Mouse (Mus musculus) C2C12 (cell line): Measurements from ENCODE around the gene Tufm. TPM values are rescaled to one million over a fixed set of nuclear protein-coding genes. Genes with fewer than 3 reads are reported as not detected.

Experiments used
- H3K27me3 ChIP-seq: one replicate; pipeline ENCODE4 v1.6.1; 2011; ENCODE audit not compliant: control insufficient read depth, insufficient read depth, insufficient read length
- H3K36me3 ChIP-seq: one replicate; pipeline ENCODE4 v1.6.1; 2011; ENCODE audit not compliant: control insufficient read depth, insufficient read depth
- H3K4me3 ChIP-seq: one replicate; pipeline ENCODE4 v1.5.1; 2011; ENCODE audit warnings: mild to moderate bottlenecking, control low read depth; ENCODE audit not compliant: poor library complexity, insufficient read depth, severe bottlenecking
- H3K79me2 ChIP-seq: one replicate; pipeline ENCODE4 v1.6.1; 2011; ENCODE audit not compliant: control insufficient read depth, insufficient read depth
- H3K79me3 ChIP-seq: one replicate; pipeline ENCODE4 v1.6.1; 2011; ENCODE audit warnings: low read depth, control low read depth
- H3ac ChIP-seq: one replicate; pipeline ENCODE3; 2011; ENCODE audit warnings: low read depth; ENCODE audit not compliant: control insufficient read depth, insufficient read length
- CEBPB ChIP-seq: IDR thresholded peaks from one replicate; pipeline ENCODE4 v1.6.1; 2011; ENCODE audit warnings: low read depth, mild to moderate bottlenecking, control low read depth, moderate library complexity
- CTCF ChIP-seq: IDR thresholded peaks from one replicate; pipeline ENCODE4 v1.5.1; 2011; ENCODE audit not compliant: control insufficient read depth, insufficient read depth, insufficient read length
- FOSL1 ChIP-seq: IDR thresholded peaks from one replicate; pipeline ENCODE4 v1.8.0; 2011; ENCODE audit warnings: mild to moderate bottlenecking, low read length; ENCODE audit not compliant: poor library complexity, insufficient read depth, severe bottlenecking
- MAX ChIP-seq: IDR thresholded peaks from one replicate; pipeline ENCODE4 v1.6.1; 2011; ENCODE audit warnings: mild to moderate bottlenecking, control low read depth
- MYOD1 ChIP-seq: IDR thresholded peaks from one replicate; pipeline ENCODE4 v1.6.1; 2011; ENCODE audit warnings: low read depth; ENCODE audit not compliant: control insufficient read depth, insufficient read length
- MYOG ChIP-seq: IDR thresholded peaks from one replicate; pipeline ENCODE4 v1.6.1; 2011; ENCODE audit not compliant: control insufficient read depth, insufficient read length; ENCODE audit errors: extremely low read depth
- USF1 ChIP-seq: IDR thresholded peaks from one replicate; pipeline ENCODE4 v1.6.1; 2011; ENCODE audit warnings: low read depth, mild to moderate bottlenecking, control low read depth, moderate library complexity
- polyA plus RNA-seq: library from polyadenylated mRNA; unstranded; fragments of >200 nt; fragmentation: generic; extraction: Trizol; gene quantifications from one replicate; pipeline ENCODE4 v1.2.1, GENCODE M21; 2012; ENCODE audit warnings: missing spikeins

Gene Tufm
- polyA plus RNA-seq, 1 experiment = 200 TPM

DNA sequence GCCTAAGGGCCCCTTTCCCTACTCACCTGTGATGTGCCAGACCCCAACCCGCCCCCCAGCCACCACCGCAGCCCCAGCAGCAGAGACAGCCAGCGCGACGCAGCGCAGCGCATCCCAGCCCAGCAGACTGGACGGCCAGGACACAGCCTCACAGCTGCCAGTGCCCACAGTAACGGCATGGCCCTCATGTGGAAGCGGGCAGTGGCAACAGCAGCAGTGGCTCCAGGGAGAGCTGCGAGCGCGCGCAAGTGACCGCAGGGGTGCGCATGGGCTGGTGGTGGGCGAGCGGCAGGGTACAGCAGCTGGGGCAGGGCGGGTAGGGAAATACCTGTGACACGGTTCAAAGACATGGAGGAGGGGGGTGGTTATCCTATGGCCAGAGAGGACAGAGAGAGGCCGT lies 40.9 kb upstream of the Tufm start:
- no peak overlapping the region for H3K4me3 ChIP-seq
- H3K79me3 ChIP-seq = no peaks in the 10 kb centered on the region
- TF ChIP-seq CTCF = no peak
- no peak for TF ChIP-seq FOSL1
- TF ChIP-seq CEBPB = no peak
- no peak for TF ChIP-seq USF1
- TF ChIP-seq MYOD1 = no peak
- TF ChIP-seq MYOG = no peak
- no peak for TF ChIP-seq MAX
- H3ac ChIP-seq = no peak overlapping the region
- no peaks in the 10 kb centered on the region for H3K27me3 ChIP-seq
- no peaks in the 10 kb centered on the region for H3K79me2 ChIP-seq
- peaks cover 20% of the 10 kb centered on the region for H3K36me3 ChIP-seq

- Histone ChIP-seq H3K4me3 (no peak overlapping the region), H3K27me3 (no peaks in the 10 kb centered on the region), H3K79me2 (no peaks in the 10 kb centered on the region), H3ac (no peak overlapping the region), H3K79me3 (no peaks in the 10 kb centered on the region), H3K36me3 (peaks cover 6% of the 10 kb centered on the region)
- TF ChIP-seq CEBPB (no peak), MAX (no peak), CTCF (no peak), MYOD1 (no peak), MYOG (no peak), FOSL1 (no peak), USF1 (no peak)
Observed at GRCm38 (mm10) chr7:126448481-126448880, 38.7 kb upstream of the Tufm start.

GRCm38 (mm10) chr7:126449991-126450390 lies 37.2 kb upstream of the Tufm start:
- no peak overlapping the region for H3ac ChIP-seq
- H3K36me3 ChIP-seq = peaks cover 2% of the 10 kb centered on the region
- TF ChIP-seq MYOD1 = no peak
- TF ChIP-seq USF1 = no peak
- no peak for TF ChIP-seq CEBPB
- TF ChIP-seq MYOG = no peak
- no peak for TF ChIP-seq CTCF
- no peak for TF ChIP-seq MAX
- TF ChIP-seq FOSL1 = no peak
- no peaks in the 10 kb centered on the region for H3K27me3 ChIP-seq
- H3K79me3 ChIP-seq = no peaks in the 10 kb centered on the region
- no peaks in the 10 kb centered on the region for H3K79me2 ChIP-seq
- H3K4me3 ChIP-seq = no peak overlapping the region

DNA sequence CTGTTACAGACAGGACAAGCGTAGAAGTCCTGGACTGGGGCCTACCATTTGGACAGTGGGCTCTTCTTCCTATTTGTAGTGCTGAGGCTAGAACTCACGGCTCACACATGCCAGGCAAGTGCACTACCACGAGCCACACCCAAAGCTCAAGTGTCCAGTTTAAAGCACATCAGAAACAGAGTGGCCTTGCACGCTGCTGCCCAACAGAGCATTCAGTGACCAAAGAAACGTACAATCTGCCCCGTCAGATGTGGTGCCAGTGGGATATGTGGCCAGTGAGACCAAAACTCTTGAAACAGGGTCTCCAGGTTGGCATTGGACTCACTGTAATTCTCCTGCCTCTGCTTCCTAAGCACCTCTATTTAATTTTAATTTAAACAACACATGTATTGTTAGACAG lies 36.5 kb upstream of the Tufm start:
- Histone ChIP-seq H3K79me2 (no peaks in the 10 kb centered on the region), H3ac (no peak overlapping the region), H3K79me3 (no peaks in the 10 kb centered on the region), H3K36me3 (no peaks in the 10 kb centered on the region), H3K27me3 (no peaks in the 10 kb centered on the region), H3K4me3 (no peak overlapping the region)
- TF ChIP-seq MAX (no peak), FOSL1 (no peak), MYOD1 (no peak), MYOG (no peak)

GRCm38 (mm10) chr7:126452244-126452643 lies 34.9 kb upstream of the Tufm start:
- Histone ChIP-seq H3K4me3 (no peak overlapping the region), H3ac (no peak overlapping the region), H3K36me3 (no peaks in the 10 kb centered on the region), H3K79me2 (no peaks in the 10 kb centered on the region), H3K79me3 (no peaks in the 10 kb centered on the region), H3K27me3 (no peaks in the 10 kb centered on the region)
- no peak for TF ChIP-seq CEBPB
- TF ChIP-seq FOSL1 = no peak
- TF ChIP-seq MYOG = no peak
- TF ChIP-seq MAX = no peak
- no peak for TF ChIP-seq CTCF
- no peak for TF ChIP-seq USF1
- TF ChIP-seq MYOD1 = no peak

DNA sequence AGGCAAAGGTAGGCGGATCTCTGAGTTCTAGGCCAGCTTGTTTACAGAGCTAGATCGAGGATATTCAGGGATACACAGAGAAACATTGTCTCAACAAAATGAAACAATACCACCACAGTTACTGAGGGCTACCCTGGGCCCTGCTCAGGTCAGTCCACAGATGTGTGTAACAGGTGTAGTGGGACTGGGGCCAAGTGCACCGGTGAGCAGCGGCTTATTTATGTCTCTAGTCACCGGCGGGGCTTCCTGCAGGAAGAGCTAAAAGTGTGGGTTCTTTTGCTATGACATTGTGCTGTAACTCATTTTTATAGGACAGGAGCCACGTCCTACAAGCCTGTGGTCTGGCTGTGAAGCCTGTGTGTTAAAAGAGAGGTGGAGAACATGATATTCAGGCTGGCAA lies 33.3 kb upstream of the Tufm start:
- Histone ChIP-seq H3ac (no peak overlapping the region), H3K79me2 (no peaks in the 10 kb centered on the region), H3K79me3 (no peaks in the 10 kb centered on the region), H3K4me3 (no peak overlapping the region), H3K27me3 (no peaks in the 10 kb centered on the region), H3K36me3 (no peaks in the 10 kb centered on the region)
- TF ChIP-seq CTCF (no peak), FOSL1 (no peak), MYOD1 (no peak), MAX (no peak), CEBPB (no peak), MYOG (no peak), USF1 (no peak)
